Mouse (Mus musculus) heart, postnatal 4 days (tissue): Measurements from ENCODE around the gene Cyb5rl. TPM values are rescaled to one million over a fixed set of nuclear protein-coding genes. Genes with fewer than 3 reads are reported as not detected.
A peak's percentile ranks its signal among the peaks of the same experiment; 100 is the strongest.
"Not testable (repeated sequence)": the region's sequence is repeated elsewhere in the genome, so short reads cannot be mapped to it uniquely, and the experiment has no call there.

ENCODE experiments used
- DNase-seq: peaks from one replicate; pipeline ENCODE4 v3.0.0; 2021
- total RNA-seq, 2 experiments: library from RNA; stranded (reverse); gene quantifications; 2 replicates each; pipeline ENCODE4 v1.2.3; 2021

The Cyb5rl gene
- total RNA-seq, 2 experiments from 2014 or later = 7.1 to 7.7 TPM

DNA sequence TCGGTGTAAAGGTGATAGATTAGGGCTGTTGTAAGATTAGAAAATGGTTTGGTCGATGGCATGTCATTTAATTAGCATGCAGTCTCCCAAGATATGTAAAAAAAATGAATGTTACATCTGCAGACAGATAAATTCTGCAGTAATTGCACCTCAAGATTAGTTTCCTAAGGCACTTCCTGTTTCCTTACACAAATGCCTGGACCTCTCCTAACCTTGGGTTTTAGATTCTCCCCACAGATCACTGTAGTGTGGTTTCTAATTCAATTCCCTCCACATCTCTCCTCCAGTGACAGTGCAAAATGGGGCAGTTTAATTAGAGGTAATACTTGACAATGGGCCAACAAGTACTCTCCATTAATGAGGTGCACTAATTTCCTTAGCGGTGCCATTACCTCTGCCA lies 3.6 kb upstream of the Cyb5rl start:
- no peak for DNase-seq

DNA sequence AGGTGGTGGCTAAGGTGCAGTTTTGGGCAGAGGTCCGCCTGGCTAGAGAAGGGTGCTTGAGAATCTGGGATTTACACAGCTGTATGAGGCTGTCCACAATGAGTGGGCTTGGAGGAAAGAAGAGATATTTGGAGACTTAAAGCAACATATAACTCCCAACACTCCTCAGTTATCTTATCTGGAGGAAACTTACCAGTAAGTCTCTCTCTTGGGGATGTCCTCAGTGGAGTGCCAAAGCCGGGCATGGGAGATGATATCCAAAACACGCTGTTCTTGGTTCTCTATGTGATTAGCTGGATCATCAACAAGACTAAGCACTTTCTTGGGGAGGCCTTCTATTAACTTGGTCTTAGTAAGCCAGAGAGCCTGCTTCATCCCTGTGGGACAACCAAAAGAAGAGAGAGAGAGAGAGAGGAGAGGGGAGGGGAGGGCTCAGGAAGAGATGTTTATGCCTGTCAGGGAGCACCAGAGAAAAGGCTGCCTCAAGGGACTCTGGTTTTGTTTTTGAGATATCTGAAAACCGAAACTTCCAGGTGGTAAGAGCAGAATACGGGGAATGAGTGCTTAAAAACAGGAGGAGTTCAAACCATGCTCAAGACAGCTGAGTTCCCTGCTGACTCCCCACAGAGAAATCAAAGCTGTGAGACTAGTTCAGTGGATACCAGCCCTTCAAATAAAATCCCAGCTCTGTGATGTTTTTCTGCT lies 2.2 kb upstream of the Cyb5rl start:
- DNase-seq = no peak

DNA sequence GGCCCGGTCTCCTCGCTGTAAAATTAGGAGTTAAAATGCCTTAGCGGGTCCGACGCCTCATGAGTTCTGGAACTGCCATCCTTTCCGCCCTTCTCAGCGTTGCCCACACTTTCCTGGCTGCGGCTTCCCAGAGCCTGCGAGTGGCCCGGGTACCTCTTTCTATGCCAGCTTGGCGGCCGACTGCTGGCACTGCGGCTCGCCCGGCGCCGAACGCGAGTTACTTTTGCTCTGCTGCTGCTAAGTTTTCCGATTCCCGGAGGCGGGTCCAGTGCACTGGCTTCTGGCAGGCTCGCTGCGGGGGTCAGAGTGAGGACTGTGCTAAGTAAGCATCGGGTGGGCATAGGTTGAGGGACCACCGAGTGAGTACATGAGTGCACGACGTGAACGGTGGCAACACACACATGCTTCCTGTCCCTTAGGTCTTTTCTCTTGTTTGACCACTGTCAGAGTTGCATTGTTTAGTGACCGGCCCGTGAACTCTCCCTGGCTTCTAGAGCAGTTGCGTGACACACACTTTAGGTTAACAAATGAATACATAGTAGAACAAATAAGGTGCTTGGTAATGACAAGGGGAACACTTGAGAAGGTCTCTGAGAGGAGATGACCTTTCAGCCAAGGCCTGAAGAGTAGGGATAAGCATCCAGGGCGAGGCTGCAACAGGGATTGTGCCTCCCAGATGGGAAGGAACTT lies 508 bp downstream of the Cyb5rl start:
- peak; percentile 42 for DNase-seq

DNA sequence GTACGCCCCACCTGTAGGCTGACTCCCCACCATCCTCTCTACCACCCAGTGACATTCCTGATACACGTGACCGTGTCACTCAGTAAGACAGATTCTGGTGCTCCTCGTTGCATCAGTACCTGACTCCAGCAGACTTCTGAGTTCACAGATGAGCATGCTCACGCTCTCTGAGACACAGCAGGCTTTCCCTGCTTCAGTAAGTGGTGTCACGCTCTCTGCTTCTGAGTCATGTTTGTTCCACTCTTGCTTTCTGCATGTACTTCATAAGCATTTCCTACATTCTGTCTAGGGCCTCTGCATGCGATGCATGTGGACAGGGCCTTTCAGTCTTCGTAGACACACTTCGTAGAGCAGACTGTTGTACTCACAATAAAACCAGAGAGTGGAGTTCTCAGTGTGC lies 5.6 kb downstream of the Cyb5rl start:
- DNase-seq = no peak

DNA sequence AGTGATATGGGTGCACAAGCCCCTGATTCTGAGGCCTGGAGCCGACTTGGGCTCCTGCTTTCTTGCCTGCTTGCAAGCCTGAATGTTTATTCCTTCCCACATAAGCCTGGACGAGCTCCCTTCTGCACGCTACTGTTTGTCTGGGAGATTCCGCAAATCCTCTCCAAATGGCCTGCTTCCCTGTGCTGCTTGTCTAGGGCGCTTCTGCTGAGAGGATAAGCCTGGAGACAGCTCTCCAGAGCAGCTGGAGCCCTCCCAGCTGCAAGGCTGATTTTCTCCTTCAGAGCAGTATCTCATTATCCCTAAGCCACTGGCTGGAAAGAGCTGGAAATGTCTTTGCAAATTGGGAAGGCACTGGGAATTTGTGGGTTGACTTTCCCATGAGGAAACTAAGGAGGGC lies 8.7 kb downstream of the Cyb5rl start:
- DNase-seq = no peak

DNA sequence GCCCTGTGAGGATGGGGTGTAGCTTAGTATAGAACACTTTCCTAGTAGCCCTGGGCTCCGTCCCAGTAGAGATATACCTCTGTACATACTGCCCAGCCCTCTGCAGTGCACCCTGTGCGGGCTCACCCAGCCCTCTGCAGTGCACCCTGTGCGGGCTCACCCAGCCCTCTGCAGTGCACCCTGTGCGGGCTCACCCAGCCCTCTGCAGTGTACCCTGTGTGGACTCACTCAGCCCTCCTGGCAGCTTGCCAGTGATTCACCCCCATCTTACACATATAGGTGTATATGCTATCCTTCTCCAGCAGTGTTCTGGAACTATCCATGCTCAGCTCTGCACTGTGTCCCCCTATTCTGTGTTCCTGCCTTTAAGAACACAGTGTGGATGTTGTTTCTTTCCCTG lies 12.1 kb downstream of the Cyb5rl start:
- DNase-seq = no peak

DNA sequence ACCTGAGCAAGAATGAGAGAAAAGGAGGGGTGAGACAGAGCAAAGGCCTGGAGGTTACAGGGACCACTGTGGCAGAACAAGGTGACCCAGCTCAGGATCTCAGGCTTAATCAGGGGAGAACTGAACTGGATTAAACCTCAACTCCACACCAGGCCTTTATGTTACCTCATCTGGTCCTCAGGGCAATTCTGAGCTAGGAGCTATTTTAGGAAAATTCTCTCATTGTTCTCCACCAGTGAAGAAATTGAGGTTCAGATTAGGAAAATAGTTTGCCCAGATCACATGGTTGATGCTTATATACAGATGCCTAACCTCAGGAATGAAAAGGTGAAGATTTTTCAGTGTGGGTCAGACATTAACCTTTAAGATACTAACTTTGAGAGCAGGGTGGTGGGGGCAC lies 12.9 kb downstream of the Cyb5rl start:
- no peak for DNase-seq

DNA sequence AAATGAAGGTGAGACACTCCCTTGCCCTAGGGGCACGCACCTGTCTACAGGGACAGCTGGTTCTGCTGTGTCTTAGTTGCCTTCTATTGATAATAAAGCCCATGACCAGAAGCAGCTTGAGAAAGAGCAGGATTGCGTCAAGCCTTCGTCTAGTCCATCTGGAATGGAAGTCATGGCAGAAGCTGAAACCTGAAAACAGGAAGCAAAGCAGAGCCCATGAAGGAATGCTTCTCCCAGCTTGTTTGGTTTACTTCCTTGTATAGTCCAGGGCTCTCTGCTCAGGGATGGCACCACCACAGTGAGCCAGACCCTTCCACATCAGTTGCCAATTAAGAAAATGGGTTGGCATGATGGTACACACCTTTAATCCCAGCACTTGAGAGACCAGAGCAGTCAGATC lies 15.4 kb downstream of the Cyb5rl start:
- no peak for DNase-seq

DNA sequence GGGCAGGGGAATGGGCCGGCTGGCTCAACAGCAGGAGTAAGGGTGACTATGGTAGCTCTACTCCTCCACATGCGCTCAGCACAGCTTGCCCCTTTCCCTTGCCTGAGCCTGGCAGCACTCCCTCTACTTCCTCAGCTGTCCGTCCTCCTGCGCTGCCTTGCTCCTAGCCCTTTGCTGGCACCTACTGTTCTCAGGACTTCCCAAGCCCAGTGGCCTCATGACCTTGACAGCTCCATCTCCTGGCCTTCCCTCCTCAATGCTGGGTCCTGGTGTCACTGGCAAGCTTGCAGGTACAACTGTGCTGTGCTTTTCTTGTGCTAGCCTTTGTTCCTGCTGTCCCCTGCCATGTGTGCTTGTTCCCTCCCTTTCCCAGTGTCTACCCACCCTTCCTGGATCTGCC lies 16.3 kb downstream of the Cyb5rl start:
- DNase-seq = no peak

DNA sequence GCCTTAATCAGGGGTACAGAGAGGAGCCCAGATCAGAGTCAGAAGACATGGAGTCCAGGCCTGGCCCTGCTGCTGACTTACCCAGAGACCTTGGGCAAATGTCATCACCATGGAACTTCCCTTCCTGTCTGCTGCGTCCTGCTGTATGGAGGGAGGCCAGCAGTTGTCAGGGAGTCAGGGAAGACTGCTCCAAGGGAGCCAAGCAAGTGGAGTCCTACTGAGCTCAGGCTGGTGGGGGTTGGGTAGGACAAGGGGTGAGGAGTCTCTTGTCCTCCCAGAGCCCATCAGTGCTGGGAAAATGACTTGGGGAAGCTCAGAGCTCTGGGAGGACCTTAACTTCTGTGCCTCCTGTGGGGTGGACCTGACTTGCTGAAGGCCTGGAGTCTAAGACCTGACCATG lies 17.6 kb downstream of the Cyb5rl start:
- no peak for DNase-seq

DNA sequence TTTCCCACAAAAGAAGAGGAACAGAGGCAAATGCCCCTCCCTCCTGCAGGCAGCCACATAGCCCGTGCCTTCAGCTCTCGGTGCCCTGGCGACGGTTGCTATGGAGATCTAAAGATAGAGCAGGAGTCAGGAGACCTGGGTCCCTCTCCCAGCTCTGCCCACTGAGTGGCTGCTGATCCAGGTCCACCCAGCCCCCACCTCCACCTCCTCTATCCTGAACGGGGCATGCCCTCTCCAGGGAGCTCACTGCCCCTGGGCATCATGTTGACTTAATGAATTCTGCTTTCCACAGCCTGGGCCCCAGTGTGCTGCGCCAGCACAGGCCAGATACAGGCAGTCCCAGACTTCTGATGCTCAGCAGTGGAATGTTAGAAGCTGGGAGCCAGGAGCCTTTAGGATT lies 18.1 kb downstream of the Cyb5rl start:
- DNase-seq = peak; percentile 34

DNA sequence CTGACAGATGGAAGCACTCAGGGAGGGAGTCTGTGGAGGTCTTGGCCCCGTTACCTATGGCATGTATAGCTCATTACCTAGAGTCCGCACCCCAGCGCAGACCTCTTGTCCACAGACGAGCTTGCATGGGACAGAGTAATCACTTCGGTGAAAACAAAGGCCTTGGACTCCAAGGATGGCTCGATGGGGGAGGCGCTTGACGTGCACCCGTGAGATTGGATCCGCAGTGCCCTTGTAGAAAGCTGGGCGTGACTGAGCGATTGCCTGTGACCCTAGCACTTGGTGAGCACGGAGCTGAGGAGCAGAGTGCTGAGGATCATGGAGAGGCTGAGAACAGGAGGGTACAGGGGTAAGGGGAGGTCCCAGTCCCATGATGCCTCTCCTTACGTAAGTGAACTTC lies 24.9 kb downstream of the Cyb5rl start:
- no peak for DNase-seq

DNA sequence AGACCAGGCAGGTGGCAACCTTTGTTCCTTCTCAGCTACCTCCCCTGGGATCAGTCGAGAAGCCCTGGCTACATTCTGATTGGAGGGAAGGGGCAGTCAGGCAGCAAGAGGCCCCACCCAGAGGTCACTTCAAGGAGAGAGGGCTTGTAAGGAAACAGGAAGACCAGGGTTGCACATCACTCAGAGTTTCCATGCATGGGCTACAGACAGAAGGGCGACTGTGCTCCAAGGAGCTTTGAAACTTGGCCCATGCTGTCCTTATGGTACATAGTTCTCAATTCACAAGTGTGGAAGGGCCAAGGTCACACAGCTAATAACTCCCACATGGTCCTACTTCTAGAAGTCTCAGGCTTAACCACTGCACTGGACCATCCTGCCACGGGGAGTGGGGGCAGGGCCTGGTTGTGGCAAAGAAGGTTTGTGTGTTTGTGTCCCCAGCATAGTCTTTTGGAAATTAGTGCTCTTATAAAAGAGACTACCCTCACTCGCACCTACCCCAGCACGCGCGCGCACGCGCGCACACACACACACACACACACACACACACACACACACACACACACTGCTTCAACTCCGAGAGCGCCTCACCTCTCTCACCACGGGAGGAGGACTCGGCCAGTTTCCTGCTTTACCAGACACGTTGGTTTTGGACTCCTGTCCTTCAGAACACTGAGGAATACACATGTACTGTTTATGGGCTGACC lies 27.8 kb downstream of the Cyb5rl start:
- no peak for DNase-seq

DNA sequence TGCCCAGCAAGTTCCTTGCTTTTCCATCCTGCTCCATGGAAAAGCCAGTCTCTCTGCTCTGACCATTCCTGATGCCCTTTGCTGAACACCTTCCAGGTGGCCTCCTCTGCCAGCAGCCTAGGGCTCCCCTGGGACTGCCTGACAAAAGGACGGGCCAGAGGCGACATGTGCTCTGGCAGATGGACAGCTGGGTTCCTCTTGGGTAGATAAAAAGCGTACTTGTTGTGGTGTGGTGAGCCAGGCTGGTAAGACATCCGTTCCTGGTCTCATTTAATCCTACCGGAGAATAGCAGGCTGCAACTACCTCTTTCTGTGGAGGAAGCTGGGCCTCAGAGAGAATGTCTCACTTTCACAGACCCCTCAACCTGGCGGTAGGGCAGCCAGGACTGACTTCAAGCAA lies 29.3 kb downstream of the Cyb5rl start:
- DNase-seq = no peak

DNA sequence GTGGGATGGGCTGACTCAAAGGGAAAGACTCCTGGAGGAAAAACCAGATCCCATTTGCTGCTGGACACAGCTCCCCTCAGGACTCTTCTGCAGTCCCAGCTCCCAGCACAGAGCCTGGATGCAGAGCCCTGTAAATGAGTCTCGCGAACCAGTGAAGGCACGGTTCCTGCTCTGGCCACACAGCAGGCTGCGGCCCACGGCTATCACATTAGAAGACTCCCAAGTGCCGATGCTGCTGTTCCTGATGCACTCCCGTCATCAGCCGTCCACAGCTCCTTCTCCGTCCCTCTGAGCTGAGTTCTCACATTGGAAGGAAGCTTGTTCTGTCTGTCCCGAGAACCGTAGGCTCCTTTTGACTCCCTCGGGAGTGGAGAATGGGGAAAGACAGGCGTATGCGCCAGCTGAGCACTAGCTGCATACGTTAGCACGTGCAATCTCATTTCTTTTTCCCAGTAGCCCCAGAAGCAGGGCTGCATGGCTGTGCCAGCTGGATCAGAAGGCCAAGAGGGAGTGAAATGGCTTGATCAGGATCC lies 30.1 kb downstream of the Cyb5rl start, which contains the start of gene Cdcp2:
Gene Cdcp2 (plus strand): TSS at position 51 of the 533 bp plus-strand sequence.
- DNase-seq = no peak

DNA sequence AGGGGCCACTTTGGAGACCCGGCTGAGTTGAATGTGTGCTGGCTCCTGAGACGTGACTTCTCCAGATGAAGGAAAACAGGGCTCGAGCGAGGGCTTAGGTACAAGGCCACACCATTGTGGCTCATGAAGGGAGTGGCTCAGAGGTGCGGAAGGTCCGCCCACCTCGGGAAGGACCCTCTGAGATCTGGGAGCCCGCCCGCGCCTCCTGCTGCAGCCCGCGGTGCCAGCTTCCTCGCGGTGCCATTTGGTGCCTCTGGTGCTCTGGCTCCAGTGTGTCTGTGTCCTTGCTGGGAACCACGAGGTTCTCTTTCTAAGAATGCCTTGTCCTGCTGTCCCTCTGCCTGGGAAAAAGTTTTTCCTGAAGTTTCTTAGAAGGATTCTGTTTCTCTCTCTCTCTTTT lies 31.1 kb downstream of the Cyb5rl start:
- DNase-seq = no peak

DNA sequence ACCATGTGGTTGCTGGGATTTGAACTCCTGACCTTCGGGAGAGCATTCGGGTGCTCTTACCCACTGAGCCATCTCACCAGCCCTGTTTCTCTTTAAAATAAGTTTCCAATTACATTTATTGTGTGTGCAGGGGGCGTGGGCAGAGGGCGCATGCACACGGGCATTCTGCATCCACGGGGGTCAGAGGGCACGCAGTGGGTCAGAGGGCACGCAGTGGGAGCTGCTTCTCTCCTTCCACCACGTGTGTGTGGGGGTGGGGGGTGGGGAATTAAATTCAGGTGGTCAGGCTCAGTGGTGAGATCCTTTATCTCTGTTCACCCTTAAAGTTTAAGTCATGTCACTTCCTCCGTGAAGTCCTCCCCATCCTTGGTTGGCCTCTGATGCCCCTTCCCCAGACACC lies 31.6 kb downstream of the Cyb5rl start:
- no peak for DNase-seq

DNA sequence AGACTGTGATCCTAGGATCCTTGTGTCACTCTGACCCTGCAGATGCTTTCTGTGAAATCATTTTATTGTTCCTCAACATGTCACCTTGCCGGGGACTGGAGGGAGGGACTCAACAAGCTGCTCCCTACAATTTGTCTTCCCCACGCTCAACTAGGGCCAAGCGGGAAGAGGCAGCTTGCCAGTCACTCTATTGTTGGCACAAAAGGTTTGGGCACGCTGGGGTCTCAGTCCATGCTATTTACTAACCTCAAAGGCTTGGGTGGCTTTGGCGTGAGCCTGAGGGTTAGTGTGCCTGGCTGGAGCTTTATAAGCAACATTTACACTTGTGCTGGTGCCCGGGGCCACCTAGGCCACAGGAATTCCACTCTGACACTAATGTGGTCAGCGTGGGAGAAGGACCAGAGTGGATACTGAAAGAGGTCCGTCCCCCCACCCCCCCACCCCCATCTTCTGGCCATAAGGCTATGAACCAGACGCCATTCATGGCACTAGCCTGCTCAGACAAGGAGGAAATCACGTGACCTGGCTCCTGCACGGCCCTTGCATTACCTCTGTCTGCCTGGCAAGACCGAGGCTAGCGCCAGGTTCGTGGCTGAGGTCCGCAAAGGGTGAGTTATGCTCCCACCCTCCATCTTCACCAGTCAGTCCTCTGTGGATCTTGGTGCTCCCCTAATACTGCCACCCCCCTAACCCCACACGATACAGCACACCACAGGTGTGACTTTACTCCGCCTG lies 32.2 kb downstream of the Cyb5rl start:
- no peak for DNase-seq

DNA sequence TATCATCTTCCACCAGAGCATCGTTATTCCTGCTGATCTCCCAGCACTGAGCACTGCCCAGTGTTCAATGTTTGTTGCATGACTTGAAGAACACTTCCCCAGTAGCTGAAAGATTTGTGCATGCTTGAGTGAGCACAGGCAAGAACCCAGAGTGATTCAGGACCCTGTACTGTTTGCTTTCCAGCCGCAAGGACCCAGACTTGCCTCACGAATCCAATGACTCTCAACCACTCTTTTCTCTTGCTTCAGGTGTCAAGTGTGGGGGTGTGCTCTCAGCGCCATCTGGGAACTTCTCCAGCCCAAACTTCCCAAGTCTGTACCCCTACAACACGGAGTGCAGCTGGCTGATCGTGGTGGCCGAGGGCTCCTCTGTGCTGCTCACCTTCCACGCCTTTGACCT lies 35.4 kb downstream of the Cyb5rl start:
- no peak for DNase-seq

DNA sequence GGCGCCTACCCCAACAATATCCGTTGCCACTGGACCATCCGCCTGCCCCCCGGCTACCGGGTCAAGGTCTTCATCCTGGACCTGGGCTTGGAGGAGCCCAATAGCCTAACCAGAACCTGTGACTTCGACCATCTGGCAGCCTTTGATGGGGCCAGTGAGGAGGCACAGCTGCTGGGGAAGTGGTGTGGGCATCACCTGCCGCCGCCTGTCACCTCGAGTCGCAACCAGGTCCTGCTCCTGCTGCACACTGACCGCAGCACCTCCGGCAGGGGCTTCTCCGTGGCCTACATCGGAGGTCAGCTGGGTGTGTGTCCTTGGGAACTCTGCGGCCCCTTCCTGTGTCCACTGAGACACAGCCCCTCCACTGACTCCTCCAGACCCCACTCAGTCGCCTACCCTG lies 40.0 kb downstream of the Cyb5rl start:
- no peak for DNase-seq

DNA sequence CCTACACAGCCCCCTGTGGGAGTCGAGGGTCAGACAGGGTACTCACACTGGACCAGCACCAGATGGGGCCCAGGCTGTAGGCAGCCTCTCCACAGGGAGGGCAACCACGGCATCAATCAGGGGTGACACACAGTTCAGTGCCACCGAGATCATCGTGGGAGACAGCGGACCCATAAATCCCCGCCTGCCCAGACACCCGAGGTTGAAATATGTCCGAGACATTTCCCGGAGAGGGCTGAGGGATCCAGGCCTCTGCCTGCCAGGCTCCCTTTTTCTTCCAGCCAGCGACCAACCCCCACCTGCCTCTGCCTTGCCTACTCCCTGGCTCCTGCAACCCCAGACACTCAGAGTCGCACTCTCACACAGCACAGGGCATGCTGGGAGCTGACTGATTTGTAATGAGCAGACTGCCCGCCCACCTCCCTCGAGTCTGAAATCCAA lies 41.5 kb downstream of the Cyb5rl start:
- peak; percentile 16 for DNase-seq

DNA sequence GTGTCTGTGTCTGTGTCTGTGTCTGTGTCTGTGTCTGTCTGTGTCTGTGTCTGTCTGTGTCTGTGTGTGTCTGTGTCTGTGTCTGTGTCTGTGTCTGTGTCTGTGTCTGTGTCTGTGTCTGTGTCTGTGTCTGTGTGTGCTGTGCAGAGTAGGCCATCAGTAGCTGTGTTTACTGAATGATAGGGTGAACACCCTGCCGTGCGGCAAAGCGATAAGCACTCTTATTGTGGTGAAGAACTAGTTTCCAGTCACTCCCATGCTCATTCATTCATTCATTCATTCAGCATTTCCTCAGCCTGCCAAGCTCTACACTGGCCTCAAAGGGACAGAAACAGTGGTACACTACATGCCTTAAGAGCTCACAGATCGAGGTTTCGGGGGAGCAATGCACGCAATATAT lies 42.4 kb downstream of the Cyb5rl start:
- DNase-seq = not testable (repeated sequence)

DNA sequence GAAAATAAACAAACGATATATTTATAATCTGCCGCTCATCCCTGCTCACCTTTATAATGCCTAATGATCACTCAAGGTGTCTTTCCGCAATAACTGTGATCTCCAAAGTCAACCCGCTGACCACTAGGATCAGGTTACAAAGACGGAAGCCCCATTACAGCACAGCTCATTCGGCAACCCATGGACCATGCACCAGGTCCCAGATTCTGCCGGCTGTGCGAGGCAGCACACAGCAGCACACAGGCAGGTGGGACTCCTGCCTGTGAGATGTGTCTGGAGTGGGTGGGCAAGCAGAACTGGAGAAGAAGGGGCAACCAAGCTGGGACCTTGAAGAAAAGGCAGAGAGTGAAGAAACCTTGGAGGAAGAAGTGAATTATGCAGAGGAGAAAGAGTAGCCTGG lies 47.5 kb downstream of the Cyb5rl start:
- DNase-seq = no peak
